Mouse (Mus musculus): Measurements from ENCODE around the gene Igfbp6. TPM values are rescaled to one million over a fixed set of nuclear protein-coding genes. Genes with fewer than 3 reads are reported as not detected.

Igfbp6 gene
- polyA plus RNA-seq, 1 experiment from 2014 or later: not detected

GRCm38 (mm10) chr15:102103947-102104555 lies 40.1 kb upstream of the Igfbp6 start:
- Histone ChIP-seq H3K4me3 (peak overlapping the region; percentile 46), H3K27ac (peak overlapping the region; percentile 86), H3K9me3 (no peaks in the 10 kb centered on the region), H3K27me3 (ENCODE audit: insufficient read depth, poor library complexity, severe bottlenecking) (peaks cover 82% of the 10 kb centered on the region), H3K36me3 (no peaks in the 10 kb centered on the region), H3K4me1 (replicated peaks) (peaks cover 92% of the 10 kb centered on the region)
- peak; percentile 46 for DNase-seq (ENCODE audit: low spot score)
- 23% methylated on average over 12 of the region's 12 CpGs for WGBS

- Histone ChIP-seq H3K27ac (no peak overlapping the region), H3K27me3 (ENCODE audit: insufficient read depth, poor library complexity, severe bottlenecking) (peaks cover 78% of the 10 kb centered on the region), H3K4me1 (replicated peaks) (peaks cover 83% of the 10 kb centered on the region), H3K36me3 (0 out of 2 replicates have a peak, but pooled peaks cover 3% of the 10 kb centered on the region), H3K4me3 (no peak overlapping the region), H3K9me3 (no peaks in the 10 kb centered on the region)
- 73% methylated on average over 5 of the region's 5 CpGs for WGBS
- DNase-seq (ENCODE audit: low spot score): no peak
These were observed 38.8 kb upstream of the Igfbp6 start for GRCm38 (mm10) chr15:102105360-102105759.

GRCm38 (mm10) chr15:102105764-102106730 lies 38.1 kb upstream of the Igfbp6 start:
- peaks cover 83% of the 10 kb centered on the region for H3K4me1 ChIP-seq (replicated peaks)
- no peaks in the 10 kb centered on the region for H3K9me3 ChIP-seq
- peak; percentile 26 for DNase-seq (ENCODE audit: low spot score)
- H3K27ac ChIP-seq: no peak overlapping the region
- WGBS: 29% methylated on average over 18 of the region's 18 CpGs
- peaks cover 75% of the 10 kb centered on the region for H3K27me3 ChIP-seq (ENCODE audit: insufficient read depth, poor library complexity, severe bottlenecking)
- peak overlapping the region; percentile 48 for H3K4me3 ChIP-seq
- peaks cover 9% of the 10 kb centered on the region; the same call in 1 of the 2 replicates for H3K36me3 ChIP-seq

- peaks cover 66% of the 10 kb centered on the region for H3K27me3 ChIP-seq (ENCODE audit: insufficient read depth, poor library complexity, severe bottlenecking)
- peaks cover 78% of the 10 kb centered on the region for H3K4me1 ChIP-seq (replicated peaks)
- DNase-seq (ENCODE audit: low spot score): peak; percentile 38
- peak overlapping the region; percentile 48 for H3K4me3 ChIP-seq
- peaks cover 18% of the 10 kb centered on the region; the same call in 1 of the 2 replicates for H3K36me3 ChIP-seq
- H3K27ac ChIP-seq: 0 out of 2 replicates have a peak overlapping the region, but pooled peaks have one; percentile 8
- H3K9me3 ChIP-seq: no peaks in the 10 kb centered on the region
- WGBS: 8% methylated on average over 38 of the region's 38 CpGs
These were observed 37.3 kb upstream of the Igfbp6 start for GRCm38 (mm10) chr15:102106754-102107456.

- Histone ChIP-seq H3K27ac (no peak overlapping the region), H3K4me3 (0 out of 2 replicates have a peak overlapping the region, but pooled peaks have one; percentile 48), H3K4me1 (replicated peaks) (peaks cover 67% of the 10 kb centered on the region), H3K9me3 (no peaks in the 10 kb centered on the region), H3K27me3 (ENCODE audit: insufficient read depth, poor library complexity, severe bottlenecking) (peaks cover 56% of the 10 kb centered on the region), H3K36me3 (peaks cover 21% of the 10 kb centered on the region; the same call in 1 of the 2 replicates)
- WGBS: 45% methylated on average over 13 of the region's 13 CpGs
- DNase-seq (ENCODE audit: low spot score): peak; percentile 73
These were observed 36.2 kb upstream of the Igfbp6 start for GRCm38 (mm10) chr15:102107689-102108573.

- peak; percentile 76 for DNase-seq (ENCODE audit: low spot score)
- Histone ChIP-seq H3K27ac (no peak overlapping the region), H3K27me3 (ENCODE audit: insufficient read depth, poor library complexity, severe bottlenecking) (peaks cover 47% of the 10 kb centered on the region), H3K4me1 (replicated peaks) (peaks cover 58% of the 10 kb centered on the region), H3K36me3 (peaks cover 21% of the 10 kb centered on the region; the same call in 1 of the 2 replicates), H3K4me3 (no peak overlapping the region), H3K9me3 (no peaks in the 10 kb centered on the region)
- WGBS: 51% methylated on average over 18 of the region's 18 CpGs
These were observed 35.3 kb upstream of the Igfbp6 start for GRCm38 (mm10) chr15:102108651-102109525.

- no peak for DNase-seq (ENCODE audit: low spot score)
These were observed 33.9 kb upstream of the Igfbp6 start for GRCm38 (mm10) chr15:102110271-102110670.

GRCm38 (mm10) chr15:102110701-102111494 lies 33.3 kb upstream of the Igfbp6 start:
- Histone ChIP-seq H3K4me3 (no peak overlapping the region), H3K27me3 (ENCODE audit: insufficient read depth, poor library complexity, severe bottlenecking) (peaks cover 27% of the 10 kb centered on the region), H3K4me1 (replicated peaks) (peaks cover 43% of the 10 kb centered on the region), H3K27ac (no peak overlapping the region), H3K36me3 (peaks cover 38% of the 10 kb centered on the region), H3K9me3 (no peaks in the 10 kb centered on the region)
- DNase-seq (ENCODE audit: low spot score): no peak
- WGBS: 80% methylated on average over 29 of the region's 29 CpGs

More at GRCm38 (mm10) chr15:102110271-102110670, 33.9 kb upstream of the Igfbp6 start:
- WGBS: 91% methylated on average over 7 of the region's 7 CpGs
- peaks cover 48% of the 10 kb centered on the region for H3K4me1 ChIP-seq (replicated peaks)
- no peak overlapping the region for H3K4me3 ChIP-seq
- no peaks in the 10 kb centered on the region for H3K9me3 ChIP-seq
- H3K27me3 ChIP-seq (ENCODE audit: insufficient read depth, poor library complexity, severe bottlenecking): peaks cover 33% of the 10 kb centered on the region
- no peak overlapping the region for H3K27ac ChIP-seq
- H3K36me3 ChIP-seq: peaks cover 32% of the 10 kb centered on the region

- Histone ChIP-seq H3K4me1 (replicated peaks) (peaks cover 39% of the 10 kb centered on the region), H3K36me3 (peaks cover 44% of the 10 kb centered on the region), H3K4me3 (no peak overlapping the region), H3K27ac (no peak overlapping the region), H3K9me3 (no peaks in the 10 kb centered on the region), H3K27me3 (ENCODE audit: insufficient read depth, poor library complexity, severe bottlenecking) (peaks cover 21% of the 10 kb centered on the region)
- 83% methylated on average over 11 of the region's 11 CpGs for WGBS
- DNase-seq (ENCODE audit: low spot score): no peak
These were observed 32.7 kb upstream of the Igfbp6 start for GRCm38 (mm10) chr15:102111495-102111829.

GRCm38 (mm10) chr15:102112181-102112580 lies 32.0 kb upstream of the Igfbp6 start:
- H3K9me3 ChIP-seq: no peaks in the 10 kb centered on the region
- no peak for DNase-seq (ENCODE audit: low spot score)
- H3K27me3 ChIP-seq (ENCODE audit: insufficient read depth, poor library complexity, severe bottlenecking): peaks cover 14% of the 10 kb centered on the region
- peaks cover 51% of the 10 kb centered on the region for H3K36me3 ChIP-seq
- H3K27ac ChIP-seq: no peak overlapping the region
- H3K4me1 ChIP-seq (replicated peaks): peaks cover 35% of the 10 kb centered on the region
- H3K4me3 ChIP-seq: no peak overlapping the region
- 89% methylated on average over 6 of the region's 6 CpGs for WGBS

Measured in hindbrain, embryonic 10.5 days (tissue).